Mouse (Mus musculus) hindbrain, embryonic 13.5 days (tissue): ENCODE measurements around the gene Hnrnpa2b1. TPM values are rescaled to one million over a fixed set of nuclear protein-coding genes. Genes with fewer than 3 reads are reported as not detected.

Experiments
- ATAC-seq: fragments of 200-750 bp; cut with Nextera tagmentation; 2 replicates; pipeline ENCODE4 v1.8.0; 2017; ENCODE audit warnings: moderate TSS enrichment; ENCODE audit not compliant: low FRiP score
- H3K27ac ChIP-seq: fragments of 300-500 bp; sonication (generic); 2 replicates; pipeline ENCODE4 v1.5.1; 2015; ENCODE audit warnings: inconsistent platforms, mild to moderate bottlenecking, moderate library complexity
- H3K27me3 ChIP-seq: fragments of 300-500 bp; sonication (generic); 2 replicates; pipeline ENCODE4 v1.6.1; 2015; ENCODE audit warnings: mild to moderate bottlenecking, inconsistent platforms
- H3K36me3 ChIP-seq: fragments of 300-500 bp; sonication (generic); 2 replicates; pipeline ENCODE4 v1.6.1; 2015; ENCODE audit warnings: mild to moderate bottlenecking, inconsistent platforms
- H3K4me1 ChIP-seq: fragments of 300-500 bp; sonication (generic); replicated peaks from 2 replicates; pipeline ENCODE4 v1.6.1; 2015; ENCODE audit warnings: inconsistent platforms
- H3K4me2 ChIP-seq: fragments of 300-500 bp; sonication (generic); 2 replicates; pipeline ENCODE4 v1.6.1; 2015; ENCODE audit warnings: inconsistent platforms, mild to moderate bottlenecking, moderate library complexity
- H3K4me3 ChIP-seq: fragments of 300-500 bp; sonication (generic); 2 replicates; pipeline ENCODE4 v1.5.1; 2015; ENCODE audit warnings: mild to moderate bottlenecking, inconsistent platforms
- H3K9ac ChIP-seq: fragments of 300-500 bp; sonication (generic); 2 replicates; pipeline ENCODE4 v1.6.1; 2015; ENCODE audit warnings: mild to moderate bottlenecking, inconsistent platforms
- H3K9me3 ChIP-seq: fragments of 300-500 bp; sonication (generic); 2 replicates; pipeline ENCODE4 v1.6.1; 2016; ENCODE audit warnings: inconsistent platforms
- WGBS: fragments of 180-500 bp; shearing (Covaris S2); methylation state at CpG from one replicate; pipeline ENCODE4 v1.1.7; 2015; 5-methylcytosine and 5-hydroxymethylcytosine counted together
- polyA plus RNA-seq: library from polyadenylated mRNA; unstranded; fragments of >200 nt; fragmentation: Nextera tagmentation; extraction: Ambion mirVana; gene quantifications from 2 replicates; pipeline ENCODE4 v1.2.1, GENCODE M21; 2015

Hnrnpa2b1 gene
- polyA plus RNA-seq, 1 experiment from 2014 or later: 1,784 TPM

DNA sequence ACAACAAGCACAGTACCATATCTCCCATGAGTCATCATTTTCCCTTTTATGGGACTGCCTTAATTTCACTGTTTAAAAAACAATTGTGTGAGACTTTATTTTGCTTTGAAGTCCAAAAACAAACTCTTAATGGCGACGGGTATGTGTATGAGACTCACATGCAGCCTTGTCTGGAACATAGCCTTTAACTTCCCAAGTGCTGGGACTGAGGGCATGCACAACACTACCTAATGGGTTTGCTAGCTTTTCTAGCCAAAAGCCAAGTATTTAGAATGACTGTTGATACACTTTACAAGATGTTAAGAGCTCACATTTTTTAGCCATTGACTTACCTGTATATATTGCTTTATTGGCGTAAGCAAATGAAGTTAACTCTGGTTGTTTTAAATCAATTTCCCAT is 9.3 kb downstream of the Hnrnpa2b1 start:
- no peak overlapping the region for H3K4me3 ChIP-seq
- H3K36me3 ChIP-seq: peaks cover 59% of the 10 kb centered on the region
- H3K27ac ChIP-seq: no peak overlapping the region
- 86% methylated on average over 3 of the region's 3 CpGs for WGBS
- ATAC-seq: no peak
- no peaks in the 10 kb centered on the region for H3K27me3 ChIP-seq
- no peaks in the 10 kb centered on the region for H3K9me3 ChIP-seq
- no peak overlapping the region for H3K9ac ChIP-seq
- peaks cover 10% of the 10 kb centered on the region for H3K4me1 ChIP-seq
- no peak overlapping the region for H3K4me2 ChIP-seq

DNA sequence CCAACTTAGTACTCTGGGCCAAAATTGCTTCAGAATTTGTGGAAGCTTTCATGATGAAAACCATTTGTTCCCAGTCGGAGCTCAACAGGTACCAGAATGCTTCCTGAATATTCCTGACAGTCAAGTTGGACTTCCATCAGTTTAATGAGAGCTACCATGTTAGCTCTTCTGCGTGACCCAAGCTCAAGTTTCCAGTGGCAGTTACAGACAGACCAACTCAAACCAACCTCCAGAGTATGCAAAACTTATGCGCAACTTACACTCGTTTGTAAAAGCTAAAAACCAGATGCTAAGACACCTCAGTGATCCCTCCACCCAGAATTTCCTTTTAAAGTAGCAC is 9.7 kb downstream of the Hnrnpa2b1 start:
- Histone ChIP-seq H3K36me3 (peaks cover 56% of the 10 kb centered on the region), H3K9ac (no peak overlapping the region), H3K27me3 (no peaks in the 10 kb centered on the region), H3K4me1 (peaks cover 10% of the 10 kb centered on the region), H3K4me2 (no peak overlapping the region), H3K4me3 (no peak overlapping the region), H3K9me3 (no peaks in the 10 kb centered on the region), H3K27ac (no peak overlapping the region)
- no peak for ATAC-seq
- 77% methylated on average over 4 of the region's 4 CpGs for WGBS

DNA sequence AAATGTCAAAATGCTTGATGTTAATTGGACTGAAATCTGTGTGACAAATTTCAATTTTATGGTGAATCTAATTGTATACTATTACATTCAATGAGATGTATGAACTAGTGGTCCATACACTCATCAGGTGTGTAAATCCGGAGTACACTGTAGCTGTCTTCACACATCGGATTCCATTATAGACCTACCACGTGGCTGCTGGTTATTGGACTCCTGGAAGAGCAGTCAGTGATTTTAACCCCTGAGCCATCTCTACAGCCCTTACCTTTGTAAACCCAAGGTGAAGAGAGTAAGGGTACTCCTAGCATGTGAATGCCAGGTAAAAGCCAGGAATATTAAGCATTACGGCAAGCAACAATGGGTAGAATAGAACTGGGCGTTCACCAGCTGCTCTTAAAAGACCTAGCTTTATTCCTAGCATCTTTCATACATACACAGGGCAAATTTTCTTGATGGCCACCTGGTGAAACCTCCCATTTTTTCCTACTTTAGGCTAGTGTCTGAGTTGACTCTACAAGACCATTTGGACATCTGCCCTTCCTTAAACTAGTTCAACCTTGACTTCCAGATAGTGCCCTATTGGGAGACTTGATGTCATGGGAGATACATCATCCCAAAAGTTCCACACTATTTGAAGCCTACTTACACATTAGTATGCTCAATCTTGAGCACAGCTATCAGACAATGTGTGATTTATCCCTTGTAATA is 10.2 kb downstream of the Hnrnpa2b1 start:
- peaks cover 56% of the 10 kb centered on the region for H3K36me3 ChIP-seq
- H3K27me3 ChIP-seq: no peaks in the 10 kb centered on the region
- H3K4me1 ChIP-seq: peaks cover 10% of the 10 kb centered on the region
- no peak overlapping the region for H3K4me2 ChIP-seq
- H3K27ac ChIP-seq: no peak overlapping the region
- ATAC-seq: peak; percentile 58; the same call in 1 of the 2 replicates
- no peak overlapping the region for H3K9ac ChIP-seq
- 43% methylated on average over 5 of the region's 5 CpGs for WGBS
- no peaks in the 10 kb centered on the region for H3K9me3 ChIP-seq
- H3K4me3 ChIP-seq: no peak overlapping the region

DNA sequence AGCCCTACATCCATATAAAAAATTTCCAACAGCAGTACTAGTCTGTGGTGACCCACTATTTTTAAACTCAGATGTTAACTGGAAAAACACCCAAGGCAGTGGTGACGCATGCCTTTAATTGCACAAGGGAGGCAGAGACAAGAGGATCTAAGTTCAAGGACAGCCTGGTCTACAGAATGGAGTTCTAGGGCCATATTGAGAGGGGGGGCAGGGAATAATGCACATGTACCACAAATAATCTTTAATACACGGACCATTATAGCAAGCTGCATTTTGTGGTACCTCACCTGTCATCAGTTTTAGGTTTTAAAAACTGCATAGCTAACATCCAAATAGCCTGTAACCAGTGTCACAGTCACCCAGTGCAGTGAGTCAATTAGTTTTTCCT is 10.8 kb downstream of the Hnrnpa2b1 start:
- Histone ChIP-seq H3K9me3 (no peaks in the 10 kb centered on the region), H3K4me3 (no peak overlapping the region), H3K36me3 (peaks cover 54% of the 10 kb centered on the region), H3K4me1 (peaks cover 9% of the 10 kb centered on the region), H3K27ac (no peak overlapping the region; the same call in 1 of the 2 replicates), H3K27me3 (no peaks in the 10 kb centered on the region), H3K9ac (no peak overlapping the region), H3K4me2 (no peak overlapping the region)
- ATAC-seq: no peak
- 55% methylated on average over 2 of the region's 2 CpGs for WGBS

DNA sequence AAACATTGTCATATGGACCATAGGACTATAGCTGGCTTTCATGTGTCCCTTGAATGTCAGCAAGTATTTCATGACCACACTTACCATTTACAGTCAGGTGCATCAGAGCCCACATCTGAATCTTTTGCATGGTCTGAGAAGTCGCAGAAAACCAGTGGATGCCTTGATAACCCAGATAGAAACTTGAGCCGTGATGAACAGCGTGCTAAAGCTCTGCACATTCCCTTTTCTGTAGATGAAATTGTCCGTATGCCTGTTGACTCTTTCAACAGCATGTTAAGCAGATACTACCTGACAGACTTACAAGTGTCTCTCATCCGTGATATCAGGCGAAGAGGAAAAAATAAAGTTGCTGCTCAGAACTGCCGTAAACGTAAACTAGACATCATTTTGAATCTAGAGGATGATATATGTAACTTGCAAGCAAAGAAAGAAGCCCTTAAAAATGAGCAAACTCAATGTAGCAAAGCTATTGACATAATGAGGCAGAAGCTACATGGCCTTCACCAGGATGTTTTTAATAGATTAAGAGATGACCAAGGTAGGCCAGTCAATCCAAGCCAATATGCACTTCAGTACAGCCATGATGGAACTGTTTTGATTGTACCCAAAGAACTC is 11.8 kb downstream of the Hnrnpa2b1 start:
- WGBS: 84% methylated on average over 8 of the region's 8 CpGs
- Histone ChIP-seq H3K36me3 (peaks cover 44% of the 10 kb centered on the region), H3K9me3 (no peaks in the 10 kb centered on the region), H3K4me2 (no peak overlapping the region), H3K4me1 (peaks cover 9% of the 10 kb centered on the region; the same call in 1 of the 2 replicates), H3K4me3 (no peak overlapping the region), H3K9ac (no peak overlapping the region), H3K27me3 (no peaks in the 10 kb centered on the region), H3K27ac (no peak overlapping the region)
- ATAC-seq: no peak

DNA sequence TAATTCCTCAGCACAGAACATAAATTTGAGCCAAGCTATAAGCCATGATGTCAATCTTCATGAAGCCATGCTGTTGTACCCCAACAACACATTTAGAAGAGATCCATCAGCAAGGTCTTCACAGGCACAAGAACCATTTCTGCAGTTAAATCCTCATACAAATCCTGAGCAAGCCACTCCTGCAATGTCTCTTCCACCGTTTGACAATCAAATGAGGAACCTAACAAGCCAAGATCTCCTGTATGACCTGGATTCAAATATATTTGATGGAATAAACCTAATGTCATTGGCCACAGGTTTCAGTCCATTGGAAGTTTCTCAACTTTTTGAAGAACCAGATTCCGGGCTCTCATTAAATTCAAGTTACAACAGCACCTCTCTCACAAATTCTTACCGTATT is 12.4 kb downstream of the Hnrnpa2b1 start:
- WGBS: 83% methylated on average over 3 of the region's 3 CpGs
- no peak for ATAC-seq

DNA sequence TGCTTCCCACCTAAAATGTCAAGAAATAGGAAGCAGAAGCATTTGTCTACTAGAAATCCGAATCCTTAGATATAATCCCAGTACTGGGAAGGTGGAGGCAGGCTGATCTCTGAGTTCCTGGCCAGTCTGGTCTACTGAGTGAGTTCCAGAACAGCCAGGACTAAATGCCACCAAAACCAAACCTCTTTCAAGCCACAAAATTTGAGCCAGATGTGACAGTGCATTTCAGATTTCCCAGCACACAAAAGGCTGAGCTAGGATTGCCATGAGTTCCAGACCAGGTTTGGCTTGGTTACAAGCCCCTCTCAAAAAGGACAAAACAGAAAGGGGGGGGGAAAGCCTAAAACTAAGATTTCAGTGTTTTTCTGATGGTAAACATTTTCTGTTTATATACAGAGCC is 13.5 kb downstream of the Hnrnpa2b1 start:
- no peak overlapping the region for H3K9ac ChIP-seq

More for the DNA sequence above, 12.4 kb downstream of the Hnrnpa2b1 start:
- H3K36me3 ChIP-seq: peaks cover 42% of the 10 kb centered on the region
- H3K4me1 ChIP-seq: peaks cover 11% of the 10 kb centered on the region; the same call in 1 of the 2 replicates
- H3K27me3 ChIP-seq: no peaks in the 10 kb centered on the region
- no peak overlapping the region for H3K4me3 ChIP-seq
- no peaks in the 10 kb centered on the region for H3K9me3 ChIP-seq
- no peak overlapping the region for H3K27ac ChIP-seq
- no peak overlapping the region for H3K4me2 ChIP-seq
- no peak overlapping the region for H3K9ac ChIP-seq

DNA sequence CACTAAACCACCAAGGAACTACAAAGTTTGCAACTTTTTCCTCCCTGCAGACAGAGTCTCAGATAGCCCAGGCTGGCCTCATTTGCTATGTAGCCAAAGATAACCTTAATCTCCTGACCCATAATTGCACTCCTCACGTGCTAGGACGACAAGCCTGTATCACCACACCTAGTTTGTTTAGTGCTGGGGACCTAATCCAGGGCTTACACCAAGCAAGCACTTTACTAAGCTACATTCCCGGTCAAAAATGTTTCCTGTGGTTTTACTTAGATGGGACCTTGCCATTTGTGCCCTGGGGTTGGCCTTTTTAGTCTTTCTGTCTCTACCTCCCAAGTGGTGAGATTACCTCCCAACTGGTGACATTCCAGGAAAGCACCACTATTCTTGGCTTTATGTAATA is 14.7 kb downstream of the Hnrnpa2b1 start:
- Histone ChIP-seq H3K4me3 (no peak overlapping the region), H3K4me2 (no peak overlapping the region), H3K4me1 (peaks cover 9% of the 10 kb centered on the region; the same call in 1 of the 2 replicates), H3K9ac (no peak overlapping the region), H3K9me3 (no peaks in the 10 kb centered on the region), H3K27me3 (no peaks in the 10 kb centered on the region), H3K36me3 (peaks cover 24% of the 10 kb centered on the region), H3K27ac (no peak overlapping the region)
- WGBS: 76% methylated on average over 3 of the region's 3 CpGs
- no peak for ATAC-seq

More for the DNA sequence above, 13.5 kb downstream of the Hnrnpa2b1 start:
- peaks cover 9% of the 10 kb centered on the region; the same call in 1 of the 2 replicates for H3K4me1 ChIP-seq
- no peak overlapping the region for H3K4me3 ChIP-seq
- ATAC-seq: no peak
- H3K27ac ChIP-seq: peak overlapping the region; percentile 18; the same call in 1 of the 2 replicates
- WGBS: 98% methylated on average over 1 of the region's 1 CpGs
- no peak overlapping the region for H3K4me2 ChIP-seq
- H3K9me3 ChIP-seq: no peaks in the 10 kb centered on the region
- H3K27me3 ChIP-seq: no peaks in the 10 kb centered on the region
- peaks cover 33% of the 10 kb centered on the region for H3K36me3 ChIP-seq

DNA sequence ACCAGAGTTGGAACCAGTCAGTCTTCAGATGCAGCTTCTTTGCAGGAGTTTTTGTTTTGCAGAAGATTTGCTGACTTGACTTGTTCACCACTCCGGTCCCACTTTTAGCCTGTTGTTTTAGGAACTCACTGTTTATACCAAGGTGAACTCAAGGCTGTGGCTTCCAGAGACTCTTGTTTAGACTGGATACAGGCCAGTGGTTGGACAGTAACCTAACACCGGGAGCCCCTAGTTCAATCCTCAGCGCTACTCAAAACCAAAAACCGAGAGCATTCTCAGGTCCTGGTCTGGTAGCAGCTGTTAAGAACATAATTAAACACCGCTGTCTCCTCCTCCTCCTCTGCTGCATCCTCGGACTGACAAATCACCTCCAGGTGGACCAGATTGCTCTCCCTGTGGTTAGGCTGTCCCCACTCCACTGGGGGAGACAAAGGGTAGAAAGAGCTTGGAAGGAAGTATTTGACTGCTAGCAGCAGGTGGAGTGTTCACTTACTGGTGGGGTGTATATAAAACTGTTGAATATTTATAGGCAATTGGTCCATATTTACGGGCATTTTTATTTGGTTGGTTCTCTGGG is 16.7 kb downstream of the Hnrnpa2b1 start:
- H3K36me3 ChIP-seq: peaks cover 9% of the 10 kb centered on the region
- H3K27me3 ChIP-seq: no peaks in the 10 kb centered on the region
- WGBS: 68% methylated on average over 7 of the region's 7 CpGs
- peaks cover 9% of the 10 kb centered on the region; the same call in 1 of the 2 replicates for H3K4me1 ChIP-seq
- ATAC-seq: no peak
- H3K27ac ChIP-seq: no peak overlapping the region
- H3K9ac ChIP-seq: no peak overlapping the region
- H3K4me3 ChIP-seq: no peak overlapping the region
- H3K9me3 ChIP-seq: no peaks in the 10 kb centered on the region
- H3K4me2 ChIP-seq: no peak overlapping the region

DNA sequence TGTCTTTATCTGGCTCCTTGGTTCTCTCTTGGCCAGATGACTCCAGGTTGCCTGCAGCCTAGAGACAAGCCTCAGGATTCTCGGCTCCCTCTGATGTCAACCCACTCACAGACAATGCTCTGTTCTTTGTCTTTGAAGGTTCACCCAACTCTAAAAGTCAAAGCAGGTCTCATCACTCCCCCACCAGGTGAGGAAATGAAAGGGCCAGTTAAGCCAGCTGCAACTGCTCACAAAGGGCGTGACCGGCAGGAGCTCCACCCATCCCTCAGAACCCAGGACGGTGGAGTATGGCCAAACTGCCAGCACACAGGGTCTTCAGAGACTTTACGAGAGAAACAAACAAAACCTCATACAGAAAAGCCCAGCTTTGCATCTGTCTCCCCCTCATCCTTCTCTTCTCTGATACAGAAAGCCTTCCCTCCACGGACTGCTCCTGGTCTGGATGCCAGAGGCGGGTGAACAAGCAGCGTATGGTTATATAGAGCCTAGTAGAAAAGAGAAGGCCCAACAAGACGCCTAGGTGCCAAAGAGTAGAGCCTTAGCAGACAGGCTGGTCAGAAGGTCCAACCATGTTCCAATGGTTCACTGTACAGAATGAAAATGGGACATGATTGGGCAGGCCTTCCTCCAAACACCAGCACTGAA is 27.4 kb downstream of the Hnrnpa2b1 start:
- H3K27ac ChIP-seq: no peak overlapping the region
- H3K4me1 ChIP-seq: no peaks in the 10 kb centered on the region
- H3K4me3 ChIP-seq: no peak overlapping the region
- H3K27me3 ChIP-seq: no peaks in the 10 kb centered on the region
- 62% methylated on average over 9 of the region's 9 CpGs for whole genome bisulfite sequencing
- no peaks in the 10 kb centered on the region for H3K36me3 ChIP-seq
- no peak for ATAC-seq
- no peaks in the 10 kb centered on the region for H3K9me3 ChIP-seq
- H3K9ac ChIP-seq: no peak overlapping the region
- H3K4me2 ChIP-seq: no peak overlapping the region

DNA sequence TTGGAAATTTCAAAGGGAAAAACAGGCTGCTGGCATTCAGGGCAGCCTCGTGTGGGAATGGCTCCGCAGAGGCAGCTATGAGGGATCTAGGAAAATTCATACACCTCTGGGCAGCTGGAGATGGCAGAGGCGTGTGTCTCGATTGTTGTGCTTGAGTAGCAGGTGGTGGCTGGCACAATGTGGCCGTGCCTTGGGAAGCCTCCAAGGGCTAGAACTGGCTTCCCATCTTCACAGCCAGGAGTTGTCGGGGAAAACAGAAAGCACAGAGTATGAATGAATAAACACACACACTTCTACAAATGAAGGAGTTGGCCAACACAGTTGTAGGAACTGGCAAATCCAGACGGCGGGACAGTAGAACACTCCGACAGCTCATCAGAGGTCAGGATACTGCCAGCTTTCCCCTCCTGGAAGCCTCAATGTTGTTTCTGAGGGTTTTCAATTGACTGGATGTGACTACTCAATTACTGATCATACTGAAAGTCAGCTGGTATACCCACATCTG is 30.8 kb downstream of the Hnrnpa2b1 start:
- ATAC-seq: no peak
- peaks cover 29% of the 10 kb centered on the region for H3K27me3 ChIP-seq
- H3K36me3 ChIP-seq: no peaks in the 10 kb centered on the region
- H3K4me2 ChIP-seq: no peak overlapping the region
- H3K4me1 ChIP-seq: peaks cover 14% of the 10 kb centered on the region
- WGBS: 86% methylated on average over 9 of the region's 9 CpGs
- H3K4me3 ChIP-seq: no peak overlapping the region
- H3K27ac ChIP-seq: no peak overlapping the region
- no peaks in the 10 kb centered on the region for H3K9me3 ChIP-seq
- no peak overlapping the region for H3K9ac ChIP-seq

DNA sequence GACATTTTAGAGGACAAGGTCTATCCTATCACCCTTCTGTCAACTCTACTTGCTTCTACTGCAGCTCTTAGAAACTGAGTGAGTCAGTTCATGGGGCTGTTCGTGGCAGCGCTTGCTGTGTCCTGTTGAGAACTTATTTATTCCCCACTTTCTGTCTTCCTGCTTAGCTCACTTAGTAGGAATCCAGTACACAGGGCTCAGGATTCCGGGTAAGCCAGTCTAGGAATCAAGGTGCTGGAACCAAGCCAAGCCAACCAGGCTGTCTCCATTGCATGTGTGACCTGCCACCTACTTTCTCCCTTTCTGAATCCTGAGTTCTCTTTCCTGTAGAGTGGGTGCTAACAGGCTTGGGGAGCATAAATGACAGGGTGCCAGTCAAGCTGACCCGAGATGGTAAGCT is 32.0 kb downstream of the Hnrnpa2b1 start:
- H3K9ac ChIP-seq: no peak overlapping the region
- H3K4me1 ChIP-seq: peaks cover 26% of the 10 kb centered on the region
- H3K9me3 ChIP-seq: no peaks in the 10 kb centered on the region
- H3K27ac ChIP-seq: no peak overlapping the region
- no peak overlapping the region for H3K4me2 ChIP-seq
- 86% methylated on average over 4 of the region's 4 CpGs for WGBS
- no peaks in the 10 kb centered on the region for H3K36me3 ChIP-seq
- ATAC-seq: no peak
- H3K27me3 ChIP-seq: peaks cover 41% of the 10 kb centered on the region
- no peak overlapping the region for H3K4me3 ChIP-seq
